Comparison of ENCODE assay signal across 26 mouse cellular contexts in genomic region chr2:126792611-126793010, GRCm38 (mm10). TPM values are rescaled to one million over a fixed set of nuclear protein-coding genes. Genes with fewer than 3 reads are reported as not detected.
DNase-seq lines count a peak whose midpoint lies in the region; TF ChIP-seq lines count a peak whose summit lies in the region.
"Had no signal": no experiment of that assay in that cellular context is flagged by ENCODE, and none has a peak within 500 bp of the region (broad histone marks: within the 10 kb centered on the region; RNA-seq: fewer than 3 reads in every experiment).

No protein-coding gene starts in this region.

- H3K36me3 ChIP-seq in CH12.LX (replicated peaks in 1 of 2; ENCODE audit: control insufficient read depth in 1 of 2, insufficient read depth in 1 of 2, low read length in 1 of 2), result peaks cover 23 to 62% of the 10 kb centered on the region in 2 experiments

- intact Hi-C loops in heart, postnatal 10 days (cut with DNase I), result no loop called here
- intact Hi-C loops in left cerebral cortex, adult 2 months (cut with DNase I), result no loop called here

- no peak for TF ChIP-seq EP300 in CH12.LX (IDR thresholded peaks at IDR 0.05; ENCODE audit: low read length)

- DNase-seq in heart, adult 11 months, result peak; percentile 54
- no peak for DNase-seq in heart, postnatal 10 days
- DNase-seq in CH12.LX (ENCODE audit: extremely low read depth), result no peak
- peak; percentile 42 for DNase-seq in Muller cell, postnatal 12 days (ENCODE audit: inconsistent ontology term)
- DNase-seq in cerebellum, postnatal 36 days, result no peak
- DNase-seq in left cerebral cortex, adult 2 months (ENCODE audit: extremely low spot score in 1 of 2, low spot score in 2 of 2), result no peak
- no peak for DNase-seq in right cerebral cortex, postnatal 25 days
- DNase-seq: adrenal gland, postnatal 10 days; adrenal gland, postnatal 36 days; cerebellum, adult 11 months; cerebellum, adult 2 months; cerebellum, adult 9-11 months; forebrain, postnatal 0 days; gastrocnemius, postnatal 10 days; gastrocnemius, postnatal 36 days; heart, postnatal 36 days; kidney, adult 18-20 months had no signal

- no peak overlapping the region for H3K27ac ChIP-seq in CH12.LX (ENCODE audit: insufficient read depth, low read depth)
- peak overlapping the region; percentile 44; the same call in 1 of the 2 replicates for H3K27ac ChIP-seq in embryonic fibroblast, embryonic 13.5 days (ENCODE audit: insufficient read depth, low read length)
- no peak overlapping the region for H3K27ac ChIP-seq in left cerebral cortex, adult 2 months
- H3K27ac ChIP-seq: hindbrain, embryonic 10.5 days; hindbrain, embryonic 13.5 days; intestine, embryonic 15.5 days had no signal

- H3K4me2 ChIP-seq in CH12.LX (ENCODE audit: insufficient read depth, low read depth, poor library complexity, severe bottlenecking), result no peak overlapping the region
- H3K4me2 ChIP-seq: heart, embryonic 11.5 days; hindbrain, embryonic 13.5 days; intestine, embryonic 15.5 days had no signal

- no peak for TF ChIP-seq POLR2A in CH12.LX (IDR thresholded peaks at IDR 0.05; ENCODE audit: low read depth, low read length)
- no peak for TF ChIP-seq POLR2A in embryonic fibroblast, embryonic 13.5 days (IDR thresholded peaks at IDR 0.05; ENCODE audit: low read depth, low read length)

- no peak for TF ChIP-seq CTCF in CH12.LX (conservative IDR thresholded peaks at IDR 0.05 in 1 of 2, IDR thresholded peaks at IDR 0.05 in 1 of 2; ENCODE audit: low read depth in 2 of 2, low read length in 2 of 2)
- no peak for TF ChIP-seq CTCF in embryonic fibroblast, embryonic 13.5 days (IDR thresholded peaks at IDR 0.05; ENCODE audit: borderline replicate concordance, insufficient read depth, low read length)
- no peak for TF ChIP-seq CTCF in left cerebral cortex, adult 2 months (IDR thresholded peaks at IDR 0.05)

- no peak overlapping the region for H3K4me3 ChIP-seq in CH12.LX (replicated peaks in 1 of 3; ENCODE audit: low read depth in 2 of 3, low read length in 2 of 3, poor library complexity in 1 of 3)
- no peak overlapping the region for H3K4me3 ChIP-seq in embryonic fibroblast, embryonic 13.5 days (ENCODE audit: insufficient read depth, low read length)
- no peak overlapping the region for H3K4me3 ChIP-seq in left cerebral cortex, adult 2 months
- H3K4me3 ChIP-seq: hindbrain, embryonic 10.5 days; hindbrain, embryonic 13.5 days; intestine, embryonic 15.5 days had no signal

- H3K9ac ChIP-seq in CH12.LX (ENCODE audit: insufficient read depth, low read depth), result no peak overlapping the region
- H3K9ac ChIP-seq: forebrain, postnatal 0 days; hindbrain, embryonic 13.5 days; intestine, embryonic 15.5 days had no signal

- in situ Hi-C loops in CH12.LX (cut with MboI; ENCODE audit: low pct_ligation_motif_present, low pct_unique_long_range_greater_than_20kb, low sequenced_read_pairs), result no loop called here

- no peak for TF ChIP-seq RAD21 in CH12.LX (IDR thresholded peaks at IDR 0.05; ENCODE audit: low read depth, low read length)

- dilution Hi-C loops in CH12.LX (cut with MboI; ENCODE audit: extremely low pct_ligation_motif_present, extremely low pct_unique_long_range_greater_than_20kb, low sequenced_read_pairs), result no loop called here

- no peaks in the 10 kb centered on the region for H3K79me2 ChIP-seq in CH12.LX (replicated peaks; ENCODE audit: control insufficient read depth, extremely low read depth, insufficient read depth, poor library complexity, severe bottlenecking)

- H3K4me1 ChIP-seq in CH12.LX (ENCODE audit: control insufficient read depth in 1 of 2, insufficient read depth in 2 of 2), result no peaks in the 10 kb centered on the region; a peak in 1 of 4 replicates
- peaks cover 5% of the 10 kb centered on the region; the same call in 1 of the 2 replicates for H3K4me1 ChIP-seq in embryonic fibroblast, embryonic 13.5 days (ENCODE audit: control insufficient read depth, insufficient read depth, low read length)
- H3K4me1 ChIP-seq: hindbrain, embryonic 10.5 days had no signal

- H3K27me3 ChIP-seq in CH12.LX (replicated peaks), result no peaks in the 10 kb centered on the region
- H3K27me3 ChIP-seq: hindbrain, embryonic 13.5 days; intestine, embryonic 15.5 days; Patski had no signal

- no peaks in the 10 kb centered on the region for H3K9me3 ChIP-seq in CH12.LX (replicated peaks; ENCODE audit: low read length)
- H3K9me3 ChIP-seq: G1E; hindbrain, embryonic 10.5 days; hindbrain, embryonic 13.5 days; intestine, embryonic 15.5 days had no signal

TF ChIP-seq in CH12.LX, 34 proteins besides CTCF, POLR2A, EP300 and RAD21:
- peak; percentile 70; the same call in 1 of the 2 replicates for TF ChIP-seq MAFK (IDR thresholded peaks at IDR 0.05; ENCODE audit: insufficient replicate concordance, low read length)
- TF ChIP-seq JUN (IDR thresholded peaks at IDR 0.05; ENCODE audit: insufficient read depth, low read depth, low read length), result no peak

RNA-seq across cellular contexts. Expression of gene Usp50, which starts 9.3 kb away (rescaled TPM):
- total RNA-seq in heart, postnatal 10 days (2021), result not detected
- 0.84 and 0.89 TPM in 2 replicates for total RNA-seq in CH12.LX (2012; rRNA removed)
- 3.2 and 3.7 TPM in 2 replicates for total RNA-seq in CH12.LX (2014; rRNA removed)
- polyA plus RNA-seq in CH12.LX (2012; ENCODE audit: insufficient read length, low read depth), result 0.37 TPM in 2 replicates
- polyA plus RNA-seq in embryonic fibroblast, embryonic 13.5 days (2011; ENCODE audit: insufficient read length, low read depth, missing spikeins), result 4.8 and 6.0 TPM in 2 replicates
- under 1 TPM in 1 of 2 experiments, not detected in 1; 0.61 TPM for total RNA-seq in left cerebral cortex, adult 2 months (2021)
- total RNA-seq: adrenal gland, adult 18-20 months; adrenal gland, postnatal 10 days; adrenal gland, postnatal 36 days; gastrocnemius, postnatal 10 days; granulocyte monocyte progenitor cell, adult 5-6 weeks; heart, postnatal 36 days had no signal

Comparison
In these comparisons a context has a peak if more than half of its experiments do, and no peak if none do; other contexts are left out.
1. DNase-seq: peak in heart, adult 11 months (single experiment) and Muller cell, postnatal 12 days (single experiment); none in heart, postnatal 10 days (0 of 2), CH12.LX (single experiment), cerebellum, postnatal 36 days (0 of 2), left cerebral cortex, adult 2 months (0 of 2) and right cerebral cortex, postnatal 25 days (single experiment).